ENCODE assay signal across 11 mouse cellular contexts in the genomic region with DNA sequence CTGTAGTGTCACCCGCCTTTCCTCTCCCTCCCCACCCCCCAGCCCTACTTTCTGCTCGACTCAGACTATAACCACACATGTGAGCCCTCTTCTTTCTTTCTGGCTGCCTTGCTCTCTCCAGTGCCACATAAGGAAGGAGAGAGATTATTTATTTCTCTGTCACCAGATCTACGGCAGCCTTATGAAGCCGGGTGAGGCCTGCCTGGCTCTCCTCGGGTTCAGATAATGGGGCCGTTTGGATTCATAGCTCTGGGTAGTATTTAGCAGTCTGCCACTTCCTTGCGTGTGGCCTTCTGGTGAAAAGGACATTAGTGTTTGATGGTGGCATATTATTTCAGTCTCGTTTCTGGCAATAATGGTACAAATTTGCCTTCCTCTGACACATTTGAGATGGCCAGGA.
A peak's percentile ranks its signal among the peaks of the same experiment; 100 is the strongest.
DNase-seq lines count a peak whose midpoint lies in the region; ATAC-seq and TF ChIP-seq lines count a peak whose summit lies in the region.
"Had no signal": no experiment of that assay in that cellular context is flagged by ENCODE, and none has a peak within 500 bp of the region (broad histone marks: within the 10 kb centered on the region; RNA-seq: fewer than 3 reads in every experiment).

No protein-coding gene starts in this region.

- no peak overlapping the region for H3K4me2 ChIP-seq in kidney, postnatal 0 days (ENCODE audit: low read length)
- H3K4me2 ChIP-seq in intestine, embryonic 15.5 days (replicated peaks): no peak overlapping the region
- peak overlapping the region; percentile 8; the same call in 1 of the 2 replicates for H3K4me2 ChIP-seq in liver, embryonic 13.5 days
- no peak overlapping the region for H3K4me2 ChIP-seq in stomach, embryonic 14.5 days (replicated peaks; ENCODE audit: low read depth, low read length)
- H3K4me2 ChIP-seq: midbrain, embryonic 13.5 days had no signal

- no peak for ATAC-seq in kidney, postnatal 0 days (replicated peaks; ENCODE audit: low FRiP score, low read depth)
- ATAC-seq in intestine, embryonic 15.5 days: peak; percentile 13
- peak; percentile 82 for ATAC-seq in liver, embryonic 13.5 days (ENCODE audit: low read depth)
- ATAC-seq in stomach, embryonic 14.5 days (ENCODE audit: insufficient number of reproducible peaks, insufficient read depth, low FRiP score, low read depth): no peak
- ATAC-seq: CD4-positive, CD25-positive, alpha-beta regulatory T cell, adult 4 months; midbrain, embryonic 13.5 days had no signal

- peaks cover 14% of the 10 kb centered on the region; the same call in 1 of the 2 replicates for H3K4me1 ChIP-seq in kidney, postnatal 0 days (replicated peaks; ENCODE audit: insufficient read depth, low read length)
- H3K4me1 ChIP-seq in intestine, embryonic 15.5 days (replicated peaks): peaks cover 20% of the 10 kb centered on the region
- peaks cover 47% of the 10 kb centered on the region for H3K4me1 ChIP-seq in liver, embryonic 13.5 days (replicated peaks)
- peaks cover 9% of the 10 kb centered on the region; the same call in 1 of the 2 replicates for H3K4me1 ChIP-seq in stomach, embryonic 14.5 days (ENCODE audit: control insufficient read depth, insufficient read depth, low read length)
- H3K4me1 ChIP-seq: midbrain, embryonic 13.5 days had no signal

- H3K27me3 ChIP-seq in kidney, postnatal 0 days (ENCODE audit: insufficient read depth, low read length): no peaks in the 10 kb centered on the region
- H3K27me3 ChIP-seq in intestine, embryonic 15.5 days (replicated peaks): no peaks in the 10 kb centered on the region
- H3K27me3 ChIP-seq in liver, embryonic 13.5 days: no peaks in the 10 kb centered on the region
- no peaks in the 10 kb centered on the region for H3K27me3 ChIP-seq in stomach, embryonic 14.5 days (ENCODE audit: control insufficient read depth, insufficient read depth, low read length)
- H3K27me3 ChIP-seq: midbrain, embryonic 13.5 days had no signal

- no peak overlapping the region for H3K9ac ChIP-seq in kidney, postnatal 0 days (ENCODE audit: low read depth, low read length)
- no peak overlapping the region for H3K9ac ChIP-seq in intestine, embryonic 15.5 days
- H3K9ac ChIP-seq in liver, embryonic 13.5 days: peak overlapping the region; percentile 45
- H3K9ac ChIP-seq in stomach, embryonic 14.5 days (replicated peaks; ENCODE audit: low read depth, low read length): no peak overlapping the region
- H3K9ac ChIP-seq: midbrain, embryonic 13.5 days had no signal

- H3K27ac ChIP-seq in kidney, postnatal 0 days: peak overlapping the region; percentile 79
- peak overlapping the region; percentile 88 for H3K27ac ChIP-seq in intestine, embryonic 15.5 days
- peak overlapping the region; percentile 79 for H3K27ac ChIP-seq in liver, embryonic 13.5 days
- 0 out of 2 replicates have a peak overlapping the region, but pooled peaks have one; percentile 68 for H3K27ac ChIP-seq in stomach, embryonic 14.5 days (ENCODE audit: low read length)
- H3K27ac ChIP-seq: midbrain, embryonic 13.5 days had no signal

- no peak overlapping the region for H3K4me3 ChIP-seq in kidney, postnatal 0 days (replicated peaks; ENCODE audit: low read depth, low read length)
- no peak overlapping the region for H3K4me3 ChIP-seq in intestine, embryonic 15.5 days (replicated peaks)
- no peak overlapping the region for H3K4me3 ChIP-seq in liver, embryonic 13.5 days (replicated peaks)
- no peak overlapping the region for H3K4me3 ChIP-seq in stomach, embryonic 14.5 days (ENCODE audit: low read depth, low read length)
- H3K4me3 ChIP-seq: midbrain, embryonic 13.5 days had no signal

- DNase-seq in kidney, postnatal 0 days (ENCODE audit: low spot score): no peak
- no peak for DNase-seq in kidney, adult 18-20 months
- no peak for DNase-seq in liver, embryonic 13.5 days
- no peak for DNase-seq in ovary, postnatal 14 days (ENCODE audit: low spot score)
- no peak for DNase-seq in frontal cortex, postnatal 36 days (ENCODE audit: low spot score in 2 of 2)
- DNase-seq: cerebellum, adult 9-11 months; thymus, postnatal 36 days had no signal

- no peaks in the 10 kb centered on the region for H3K36me3 ChIP-seq in kidney, postnatal 0 days (ENCODE audit: insufficient read depth, low read length)
- no peaks in the 10 kb centered on the region for H3K36me3 ChIP-seq in intestine, embryonic 15.5 days
- H3K36me3 ChIP-seq in liver, embryonic 13.5 days: no peaks in the 10 kb centered on the region
- H3K36me3 ChIP-seq in stomach, embryonic 14.5 days (ENCODE audit: control insufficient read depth, insufficient read depth, low read length): no peaks in the 10 kb centered on the region
- H3K36me3 ChIP-seq: midbrain, embryonic 13.5 days had no signal

- WGBS in kidney, postnatal 0 days: 44% methylated on average over 8 of the region's 8 CpGs
- 43% methylated on average over 8 of the region's 8 CpGs for WGBS in intestine, embryonic 15.5 days
- WGBS in liver, embryonic 13.5 days (ENCODE audit: insufficient replicate concordance): 35% methylated on average over 8 of the region's 8 CpGs
- 44% methylated on average over 8 of the region's 8 CpGs for WGBS in stomach, embryonic 14.5 days

- H3K9me3 ChIP-seq in kidney, postnatal 0 days (replicated peaks; ENCODE audit: low read length): no peaks in the 10 kb centered on the region
- no peaks in the 10 kb centered on the region for H3K9me3 ChIP-seq in intestine, embryonic 15.5 days
- no peaks in the 10 kb centered on the region for H3K9me3 ChIP-seq in liver, embryonic 13.5 days (replicated peaks)
- H3K9me3 ChIP-seq in stomach, embryonic 14.5 days (ENCODE audit: control insufficient read depth, low read depth, low read length): no peaks in the 10 kb centered on the region
- H3K9me3 ChIP-seq: midbrain, embryonic 13.5 days had no signal

- TF ChIP-seq CTCF in kidney, postnatal 0 days (IDR thresholded peaks at IDR 0.05; ENCODE audit: low read depth): no peak

Comparison
In these comparisons a context has a peak if more than half of its experiments do, and no peak if none do; other contexts are left out.
1. ATAC-seq: peak in intestine, embryonic 15.5 days (single experiment) and liver, embryonic 13.5 days (single experiment); none in kidney, postnatal 0 days (single experiment) and stomach, embryonic 14.5 days (single experiment).
2. Peak in every context shown above with its lines, with median percentiles within 50 percentile points of each other: H3K27ac ChIP-seq.